Mouse (Mus musculus): ENCODE measurements at regions not wholly inside any gene's neighbourhood (a gene's known extent, or its start where the extent isn't known, plus 50 kb on each side); places are given as distances from the start of the nearest gene placed in this dataset.

DNA sequence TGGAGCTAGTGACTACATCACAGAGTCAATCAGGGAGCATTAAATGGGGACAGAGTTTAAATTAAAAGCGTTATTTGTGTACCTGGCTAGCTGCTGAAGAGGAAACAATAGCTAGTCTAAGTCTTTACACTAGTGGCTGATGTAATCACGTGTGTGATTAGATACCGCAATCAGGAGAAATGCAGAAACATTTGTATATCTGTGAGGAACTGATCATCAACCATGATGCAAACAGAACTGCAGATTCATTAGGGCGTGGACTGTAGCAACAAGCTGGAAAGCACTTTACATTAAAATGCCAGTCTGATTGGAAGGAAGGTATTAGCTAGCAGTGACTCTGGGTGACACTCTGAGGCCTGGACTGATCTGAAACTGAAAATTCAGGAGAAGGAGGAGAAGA, 308.8 kb upstream of the Mctp2 start:
- WGBS (ENCODE audit: insufficient replicate concordance) = 76% methylated on average over 4 of the region's 4 CpGs
- Histone ChIP-seq H3K4me1 (ENCODE audit: control insufficient read depth, insufficient read depth, low read length) (no peaks in the 10 kb centered on the region), H3K9me3 (replicated peaks; ENCODE audit: control insufficient read depth, low read length) (no peaks in the 10 kb centered on the region), H3K4me2 (no peak overlapping the region), H3K4me3 (ENCODE audit: low read depth, low read length) (no peak overlapping the region), H3K9ac (ENCODE audit: low read depth, low read length) (no peak overlapping the region), H3K27me3 (ENCODE audit: control insufficient read depth, insufficient read depth, low read length) (no peaks in the 10 kb centered on the region), H3K27ac (ENCODE audit: low read depth, low read length) (no peak overlapping the region), H3K36me3 (ENCODE audit: control insufficient read depth, insufficient read depth, low read length) (no peaks in the 10 kb centered on the region)
- no peak for ATAC-seq (replicated peaks; ENCODE audit: insufficient number of reproducible peaks, low FRiP score, low TSS enrichment)

DNA sequence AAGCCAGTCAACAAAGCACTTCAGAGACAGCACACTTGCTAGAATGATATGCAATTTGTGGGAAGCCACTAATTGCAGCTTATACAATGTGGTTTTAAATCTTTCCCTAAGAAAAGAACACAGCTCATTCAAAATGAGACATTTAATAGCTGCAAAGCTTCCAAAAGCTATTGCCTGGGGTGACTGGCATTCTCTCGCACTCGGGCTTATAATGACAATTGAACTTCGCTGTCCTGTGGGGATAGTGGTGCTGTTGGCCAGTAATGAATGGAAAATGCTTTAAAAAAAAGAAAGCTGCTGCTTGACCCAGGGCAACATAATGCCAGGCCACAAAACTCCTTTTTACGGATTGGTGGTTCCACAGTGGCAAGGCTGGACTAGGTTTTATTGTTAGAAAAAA, 321.0 kb upstream of the Mctp2 start:
- no peak overlapping the region for H3K4me3 ChIP-seq (ENCODE audit: low read depth, low read length)
- H3K4me1 ChIP-seq (ENCODE audit: control insufficient read depth, insufficient read depth, low read length) = no peaks in the 10 kb centered on the region
- ATAC-seq (replicated peaks; ENCODE audit: insufficient number of reproducible peaks, low FRiP score, low TSS enrichment) = no peak
- H3K4me2 ChIP-seq = no peak overlapping the region
- H3K36me3 ChIP-seq (ENCODE audit: control insufficient read depth, insufficient read depth, low read length) = no peaks in the 10 kb centered on the region
- 0 out of 2 replicates have a peak, but pooled peaks cover 2% of the 10 kb centered on the region for H3K9me3 ChIP-seq (replicated peaks; ENCODE audit: control insufficient read depth, low read length)
- 83% methylated on average over 4 of the region's 4 CpGs for WGBS (ENCODE audit: insufficient replicate concordance)
- no peak overlapping the region for H3K27ac ChIP-seq (ENCODE audit: low read depth, low read length)
- H3K27me3 ChIP-seq (ENCODE audit: control insufficient read depth, insufficient read depth, low read length) = no peaks in the 10 kb centered on the region
- H3K9ac ChIP-seq (ENCODE audit: low read depth, low read length) = no peak overlapping the region

- no peak overlapping the region for H3K27ac ChIP-seq (ENCODE audit: low read depth, low read length)
- H3K4me1 ChIP-seq (ENCODE audit: control insufficient read depth, insufficient read depth, low read length) = no peaks in the 10 kb centered on the region
- no peaks in the 10 kb centered on the region for H3K36me3 ChIP-seq (ENCODE audit: control insufficient read depth, insufficient read depth, low read length)
- 74% methylated on average over 2 of the region's 2 CpGs for WGBS (ENCODE audit: insufficient replicate concordance)
- no peaks in the 10 kb centered on the region for H3K9me3 ChIP-seq (replicated peaks; ENCODE audit: control insufficient read depth, low read length)
- ATAC-seq (replicated peaks; ENCODE audit: insufficient number of reproducible peaks, low FRiP score, low TSS enrichment) = no peak
- H3K27me3 ChIP-seq (ENCODE audit: control insufficient read depth, insufficient read depth, low read length) = no peaks in the 10 kb centered on the region
- H3K4me3 ChIP-seq (ENCODE audit: low read depth, low read length) = no peak overlapping the region
- H3K9ac ChIP-seq (ENCODE audit: low read depth, low read length) = no peak overlapping the region
- no peak overlapping the region for H3K4me2 ChIP-seq
These were observed 333.2 kb upstream of the Mctp2 start for GRCm38 (mm10) chr7:72639566-72639965.

DNA sequence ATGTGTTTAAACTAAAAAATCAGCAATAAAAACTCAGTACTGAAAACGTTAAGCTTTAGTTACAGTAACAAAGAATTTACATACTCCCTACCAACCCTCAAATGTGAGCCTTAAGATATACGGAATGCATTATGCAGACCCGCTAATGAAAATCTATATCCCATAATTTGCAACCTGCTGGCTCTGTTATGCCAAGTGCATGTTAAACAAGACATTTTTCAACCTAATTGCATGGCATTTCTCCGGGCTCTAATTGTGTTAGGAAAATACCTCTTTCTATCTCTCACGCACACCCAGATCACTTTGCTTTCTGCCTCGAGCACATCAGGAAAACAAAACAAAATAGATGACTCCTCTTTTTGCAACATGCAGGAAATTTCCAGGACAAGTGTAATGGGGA, 368.6 kb upstream of the Mctp2 start:
- Histone ChIP-seq H3K4me2 (no peak overlapping the region), H3K4me1 (ENCODE audit: control insufficient read depth, insufficient read depth, low read length) (no peaks in the 10 kb centered on the region), H3K9ac (ENCODE audit: low read depth, low read length) (no peak overlapping the region), H3K27ac (ENCODE audit: low read depth, low read length) (no peak overlapping the region), H3K9me3 (replicated peaks; ENCODE audit: control insufficient read depth, low read length) (no peaks in the 10 kb centered on the region), H3K27me3 (ENCODE audit: control insufficient read depth, insufficient read depth, low read length) (no peaks in the 10 kb centered on the region), H3K36me3 (ENCODE audit: control insufficient read depth, insufficient read depth, low read length) (no peaks in the 10 kb centered on the region), H3K4me3 (ENCODE audit: low read depth, low read length) (no peak overlapping the region)
- 73% methylated on average over 6 of the region's 6 CpGs for WGBS (ENCODE audit: insufficient replicate concordance)
- ATAC-seq (replicated peaks; ENCODE audit: insufficient number of reproducible peaks, low FRiP score, low TSS enrichment) = no peak

GRCm38 (mm10) chr7:72685803-72686202, 379.4 kb upstream of the Mctp2 start:
- H3K27ac ChIP-seq (ENCODE audit: low read depth, low read length) = no peak overlapping the region
- H3K4me3 ChIP-seq (ENCODE audit: low read depth, low read length) = no peak overlapping the region
- no peak overlapping the region for H3K9ac ChIP-seq (ENCODE audit: low read depth, low read length)
- no peaks in the 10 kb centered on the region for H3K9me3 ChIP-seq (replicated peaks; ENCODE audit: control insufficient read depth, low read length)
- H3K4me2 ChIP-seq = no peak overlapping the region
- no peaks in the 10 kb centered on the region for H3K27me3 ChIP-seq (ENCODE audit: control insufficient read depth, insufficient read depth, low read length)
- H3K36me3 ChIP-seq (ENCODE audit: control insufficient read depth, insufficient read depth, low read length) = no peaks in the 10 kb centered on the region
- 51% methylated on average over 2 of the region's 2 CpGs for WGBS (ENCODE audit: insufficient replicate concordance)
- H3K4me1 ChIP-seq (ENCODE audit: control insufficient read depth, insufficient read depth, low read length) = no peaks in the 10 kb centered on the region
- no peak for ATAC-seq (replicated peaks; ENCODE audit: insufficient number of reproducible peaks, low FRiP score, low TSS enrichment)

DNA sequence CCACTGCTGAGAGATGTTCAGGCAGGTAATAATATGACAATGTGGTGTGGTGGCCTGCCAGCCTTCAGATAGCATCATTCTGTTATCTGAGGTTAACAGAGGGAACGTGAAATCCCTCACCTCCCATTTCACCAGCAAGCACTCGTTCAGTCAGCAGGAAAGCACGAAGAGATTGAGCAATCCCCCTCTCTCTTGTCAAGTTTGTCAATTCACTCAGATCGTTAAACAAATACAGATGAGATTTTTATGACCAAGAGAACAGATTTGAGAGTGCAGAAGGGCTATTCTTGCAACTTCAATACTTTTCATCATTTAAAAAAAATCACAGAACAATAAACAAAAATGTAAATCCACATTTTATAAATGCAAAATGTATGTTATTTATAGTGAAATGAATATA, 380.9 kb upstream of the Mctp2 start:
- ATAC-seq (replicated peaks; ENCODE audit: insufficient number of reproducible peaks, low FRiP score, low TSS enrichment) = no peak
- no peak overlapping the region for H3K27ac ChIP-seq (ENCODE audit: low read depth, low read length)
- WGBS (ENCODE audit: insufficient replicate concordance) = 55% methylated on average over 4 of the region's 4 CpGs

GRCm38 (mm10) chr7:72691396-72691795, 385.0 kb upstream of the Mctp2 start:
- no peak overlapping the region for H3K4me2 ChIP-seq
- no peak overlapping the region for H3K4me3 ChIP-seq (ENCODE audit: low read depth, low read length)
- H3K9me3 ChIP-seq (replicated peaks; ENCODE audit: control insufficient read depth, low read length) = no peaks in the 10 kb centered on the region
- no peak overlapping the region for H3K9ac ChIP-seq (ENCODE audit: low read depth, low read length)
- no peak overlapping the region for H3K27ac ChIP-seq (ENCODE audit: low read depth, low read length)
- no peaks in the 10 kb centered on the region for H3K4me1 ChIP-seq (ENCODE audit: control insufficient read depth, insufficient read depth, low read length)
- H3K36me3 ChIP-seq (ENCODE audit: control insufficient read depth, insufficient read depth, low read length) = no peaks in the 10 kb centered on the region
- no peak for ATAC-seq (replicated peaks; ENCODE audit: insufficient number of reproducible peaks, low FRiP score, low TSS enrichment)
- no peaks in the 10 kb centered on the region for H3K27me3 ChIP-seq (ENCODE audit: control insufficient read depth, insufficient read depth, low read length)
- 56% methylated on average over 3 of the region's 3 CpGs for WGBS (ENCODE audit: insufficient replicate concordance)

More for the DNA sequence above, 380.9 kb upstream of the Mctp2 start:
- Histone ChIP-seq H3K4me3 (ENCODE audit: low read depth, low read length) (no peak overlapping the region), H3K4me2 (no peak overlapping the region), H3K9ac (ENCODE audit: low read depth, low read length) (no peak overlapping the region), H3K9me3 (replicated peaks; ENCODE audit: control insufficient read depth, low read length) (no peaks in the 10 kb centered on the region), H3K4me1 (ENCODE audit: control insufficient read depth, insufficient read depth, low read length) (no peaks in the 10 kb centered on the region), H3K27me3 (ENCODE audit: control insufficient read depth, insufficient read depth, low read length) (no peaks in the 10 kb centered on the region), H3K36me3 (ENCODE audit: control insufficient read depth, insufficient read depth, low read length) (no peaks in the 10 kb centered on the region)

DNA sequence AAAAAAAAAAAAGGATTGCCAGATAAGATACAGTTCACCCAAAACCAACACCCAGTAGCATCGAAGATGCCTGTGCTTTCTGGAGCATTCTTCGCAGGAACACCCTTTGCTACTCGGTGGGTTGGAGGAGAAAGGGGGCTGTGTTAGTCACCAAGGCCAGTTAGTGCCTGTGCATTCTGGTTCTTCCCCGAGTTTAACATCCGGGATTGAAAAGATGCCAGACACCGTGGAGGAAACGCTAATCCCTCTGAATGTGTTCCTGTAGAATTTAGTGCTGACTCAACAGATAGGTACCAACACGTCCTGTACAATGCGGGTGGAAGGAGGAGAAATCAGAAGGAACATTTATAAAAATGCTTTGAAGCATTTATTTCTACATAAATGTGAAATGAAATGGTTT, 385.5 kb upstream of the Mctp2 start:
- 77% methylated on average over 9 of the region's 9 CpGs for whole genome bisulfite sequencing (ENCODE audit: insufficient replicate concordance)
- H3K27me3 ChIP-seq (ENCODE audit: control insufficient read depth, insufficient read depth, low read length) = no peaks in the 10 kb centered on the region

DNA sequence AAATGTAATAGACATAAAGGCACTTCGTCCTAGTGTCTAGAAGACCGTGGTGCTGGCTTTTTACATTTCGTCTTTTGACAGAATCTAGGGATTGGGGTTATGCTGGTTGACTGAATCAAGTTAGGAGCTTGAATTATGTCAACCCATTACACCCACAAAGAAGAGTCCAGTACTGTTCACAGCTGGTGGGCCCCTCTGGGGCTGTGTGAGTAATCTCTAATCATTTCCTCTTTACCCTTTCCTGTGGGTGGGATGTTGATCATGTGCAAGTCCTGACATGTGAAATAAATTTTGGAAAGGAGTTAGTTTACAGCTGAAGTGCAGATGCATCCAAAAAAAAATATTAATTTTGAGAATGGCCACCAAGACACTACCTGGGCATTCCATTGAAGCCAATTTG, 390.3 kb upstream of the Mctp2 start:
- Histone ChIP-seq H3K9me3 (replicated peaks; ENCODE audit: control insufficient read depth, low read length) (no peaks in the 10 kb centered on the region), H3K9ac (ENCODE audit: low read depth, low read length) (no peak overlapping the region), H3K4me3 (ENCODE audit: low read depth, low read length) (no peak overlapping the region), H3K4me2 (no peak overlapping the region), H3K4me1 (ENCODE audit: control insufficient read depth, insufficient read depth, low read length) (no peaks in the 10 kb centered on the region), H3K27ac (ENCODE audit: low read depth, low read length) (no peak overlapping the region), H3K27me3 (ENCODE audit: control insufficient read depth, insufficient read depth, low read length) (no peaks in the 10 kb centered on the region), H3K36me3 (ENCODE audit: control insufficient read depth, insufficient read depth, low read length) (no peaks in the 10 kb centered on the region)
- WGBS (ENCODE audit: insufficient replicate concordance) = 77% methylated on average over 3 of the region's 3 CpGs
- ATAC-seq (replicated peaks; ENCODE audit: insufficient number of reproducible peaks, low FRiP score, low TSS enrichment) = no peak

More for the DNA sequence above, 385.5 kb upstream of the Mctp2 start:
- Histone ChIP-seq H3K4me1 (ENCODE audit: control insufficient read depth, insufficient read depth, low read length) (no peaks in the 10 kb centered on the region), H3K27ac (ENCODE audit: low read depth, low read length) (no peak overlapping the region), H3K36me3 (ENCODE audit: control insufficient read depth, insufficient read depth, low read length) (no peaks in the 10 kb centered on the region), H3K9me3 (replicated peaks; ENCODE audit: control insufficient read depth, low read length) (no peaks in the 10 kb centered on the region), H3K4me3 (ENCODE audit: low read depth, low read length) (no peak overlapping the region), H3K4me2 (no peak overlapping the region), H3K9ac (ENCODE audit: low read depth, low read length) (no peak overlapping the region)
- no peak for ATAC-seq (replicated peaks; ENCODE audit: insufficient number of reproducible peaks, low FRiP score, low TSS enrichment)
